Mouse (Mus musculus): ENCODE measurements around the gene Psmc3ip. TPM values are rescaled to one million over a fixed set of nuclear protein-coding genes. Genes with fewer than 3 reads are reported as not detected.

Gene Psmc3ip
- polyA plus RNA-seq, 1 experiment from 2014 or later, result 77.3 TPM

- no peaks in the 10 kb centered on the region for H3K27me3 ChIP-seq (ENCODE audit: low read depth, poor library complexity, severe bottlenecking)
- 97% methylated on average over 1 of the region's 1 CpGs for WGBS
- peaks cover 6% of the 10 kb centered on the region for H3K4me1 ChIP-seq
- no peak for DNase-seq (ENCODE audit: low spot score)
- no peak overlapping the region for H3K27ac ChIP-seq (replicated peaks)
- H3K36me3 ChIP-seq, result peaks cover 93% of the 10 kb centered on the region
- H3K9me3 ChIP-seq (replicated peaks), result no peaks in the 10 kb centered on the region
- H3K4me3 ChIP-seq, result no peak overlapping the region
Observed at GRCm38 (mm10) chr11:101053974-101054373, 41.3 kb downstream of the Psmc3ip start.

- Histone ChIP-seq H3K4me3 (no peak overlapping the region), H3K4me1 (no peaks in the 10 kb centered on the region), H3K27me3 (ENCODE audit: low read depth, poor library complexity, severe bottlenecking) (no peaks in the 10 kb centered on the region), H3K9me3 (replicated peaks) (no peaks in the 10 kb centered on the region), H3K27ac (replicated peaks) (no peak overlapping the region), H3K36me3 (peaks cover 95% of the 10 kb centered on the region)
- 95% methylated on average over 10 of the region's 10 CpGs for WGBS
- DNase-seq (ENCODE audit: low spot score), result no peak
Observed at GRCm38 (mm10) chr11:101052751-101053473, 42.3 kb downstream of the Psmc3ip start.

GRCm38 (mm10) chr11:101051617-101052016 lies 43.6 kb downstream of the Psmc3ip start:
- no peaks in the 10 kb centered on the region for H3K4me1 ChIP-seq
- 89% methylated on average over 8 of the region's 8 CpGs for WGBS
- H3K9me3 ChIP-seq (replicated peaks), result no peaks in the 10 kb centered on the region
- no peaks in the 10 kb centered on the region for H3K27me3 ChIP-seq (ENCODE audit: low read depth, poor library complexity, severe bottlenecking)
- no peak for DNase-seq (ENCODE audit: low spot score)
- H3K27ac ChIP-seq (replicated peaks), result no peak overlapping the region
- no peak overlapping the region for H3K4me3 ChIP-seq
- peaks cover 99% of the 10 kb centered on the region for H3K36me3 ChIP-seq

- no peak overlapping the region for H3K27ac ChIP-seq (replicated peaks)
- H3K4me1 ChIP-seq, result no peaks in the 10 kb centered on the region
- DNase-seq (ENCODE audit: low spot score), result no peak
- 90% methylated on average over 6 of the region's 6 CpGs for WGBS
- H3K27me3 ChIP-seq (ENCODE audit: low read depth, poor library complexity, severe bottlenecking), result no peaks in the 10 kb centered on the region
- peaks cover 99% of the 10 kb centered on the region for H3K36me3 ChIP-seq
- H3K9me3 ChIP-seq (replicated peaks), result no peaks in the 10 kb centered on the region
- no peak overlapping the region for H3K4me3 ChIP-seq
Observed at GRCm38 (mm10) chr11:101051051-101051493, 44.2 kb downstream of the Psmc3ip start.

GRCm38 (mm10) chr11:101050359-101050758 lies 44.9 kb downstream of the Psmc3ip start:
- Histone ChIP-seq H3K4me1 (no peaks in the 10 kb centered on the region), H3K4me3 (no peak overlapping the region), H3K27me3 (ENCODE audit: low read depth, poor library complexity, severe bottlenecking) (no peaks in the 10 kb centered on the region), H3K27ac (replicated peaks) (0 out of 2 replicates have a peak overlapping the region, but pooled peaks have one; percentile 28), H3K9me3 (replicated peaks) (no peaks in the 10 kb centered on the region), H3K36me3 (peaks cover 99% of the 10 kb centered on the region)
- DNase-seq (ENCODE audit: low spot score), result no peak
- 93% methylated on average over 9 of the region's 9 CpGs for WGBS

- H3K27ac ChIP-seq (replicated peaks), result no peak overlapping the region
- no peaks in the 10 kb centered on the region for H3K27me3 ChIP-seq (ENCODE audit: low read depth, poor library complexity, severe bottlenecking)
- H3K9me3 ChIP-seq (replicated peaks), result no peaks in the 10 kb centered on the region
- peaks cover 100% of the 10 kb centered on the region for H3K36me3 ChIP-seq
- no peak for DNase-seq (ENCODE audit: low spot score)
- H3K4me1 ChIP-seq, result no peaks in the 10 kb centered on the region
- H3K4me3 ChIP-seq, result no peak overlapping the region
- WGBS, result 87% methylated on average over 3 of the region's 3 CpGs
Observed at GRCm38 (mm10) chr11:101047502-101047901, 47.7 kb downstream of the Psmc3ip start.

- Histone ChIP-seq H3K36me3 (peaks cover 99% of the 10 kb centered on the region), H3K27me3 (ENCODE audit: low read depth, poor library complexity, severe bottlenecking) (no peaks in the 10 kb centered on the region), H3K4me3 (no peak overlapping the region), H3K9me3 (replicated peaks) (no peaks in the 10 kb centered on the region), H3K27ac (replicated peaks) (no peak overlapping the region), H3K4me1 (no peaks in the 10 kb centered on the region)
- WGBS, result 72% methylated on average over 9 of the region's 9 CpGs
- no peak for DNase-seq (ENCODE audit: low spot score)
Observed at GRCm38 (mm10) chr11:101046440-101046839, 48.8 kb downstream of the Psmc3ip start.

- DNase-seq (ENCODE audit: low spot score), result no peak
- H3K27me3 ChIP-seq (ENCODE audit: low read depth, poor library complexity, severe bottlenecking), result no peaks in the 10 kb centered on the region
- H3K4me3 ChIP-seq, result no peak overlapping the region
- no peaks in the 10 kb centered on the region for H3K9me3 ChIP-seq (replicated peaks)
- H3K27ac ChIP-seq (replicated peaks), result no peak overlapping the region
- peaks cover 99% of the 10 kb centered on the region for H3K36me3 ChIP-seq
- no peaks in the 10 kb centered on the region for H3K4me1 ChIP-seq
- WGBS, result 91% methylated on average over 4 of the region's 4 CpGs
Observed at GRCm38 (mm10) chr11:101045826-101046225, 49.4 kb downstream of the Psmc3ip start.

Small RNA genes within 50 kb of the gene (microRNA-seq; reads per million reads assigned to microRNA genes)
- gene Gm27626, result not detected

Other genes with a start within 250 kb of the Psmc3ip start
- 15.0 and 15.9 TPM in 2 replicates for gene Stat5b, start 244.7 kb downstream of the Psmc3ip start, polyA plus RNA-seq (2016; fragmentation: Nextera tagmentation; extraction: Ambion mirVana)
- gene Stat5a, start 236.1 kb downstream of the Psmc3ip start, polyA plus RNA-seq (2016; fragmentation: Nextera tagmentation; extraction: Ambion mirVana), result 1.7 TPM in 2 replicates
- 16.9 and 20.4 TPM in 2 replicates for gene Stat3, start 155.9 kb downstream of the Psmc3ip start, polyA plus RNA-seq (2016; fragmentation: Nextera tagmentation; extraction: Ambion mirVana)
- 16.7 and 21.8 TPM in 2 replicates for gene Cavin1, start 124.5 kb downstream of the Psmc3ip start, polyA plus RNA-seq (2016; fragmentation: Nextera tagmentation; extraction: Ambion mirVana)
- 33.9 and 43.9 TPM in 2 replicates for gene Atp6v0a1, start 86.0 kb downstream of the Psmc3ip start, polyA plus RNA-seq (2016; fragmentation: Nextera tagmentation; extraction: Ambion mirVana)
- gene Naglu, start 25.4 kb downstream of the Psmc3ip start, polyA plus RNA-seq (2016; fragmentation: Nextera tagmentation; extraction: Ambion mirVana), result 10.0 and 11.6 TPM in 2 replicates
- gene Hsd17b1, start 17.0 kb downstream of the Psmc3ip start, polyA plus RNA-seq (2016; fragmentation: Nextera tagmentation; extraction: Ambion mirVana), result 0.12 TPM in 1 of 2 replicates, not detected in the other
- gene Coasy, start 12.9 kb downstream of the Psmc3ip start, polyA plus RNA-seq (2016; fragmentation: Nextera tagmentation; extraction: Ambion mirVana), result 57.5 TPM in 2 replicates
- 42.7 and 49.1 TPM in 2 replicates for gene Mlx, start 8.2 kb downstream of the Psmc3ip start, polyA plus RNA-seq (2016; fragmentation: Nextera tagmentation; extraction: Ambion mirVana)
- gene Retreg3, start 24.5 kb upstream of the Psmc3ip start, polyA plus RNA-seq (2016; fragmentation: Nextera tagmentation; extraction: Ambion mirVana), result 16.4 and 20.2 TPM in 2 replicates
- 131 and 135 TPM in 2 replicates for gene Tubg1, start 24.5 kb upstream of the Psmc3ip start, polyA plus RNA-seq (2016; fragmentation: Nextera tagmentation; extraction: Ambion mirVana)
- 2.1 and 3.9 TPM in 2 replicates for gene Tubg2, start 60.5 kb upstream of the Psmc3ip start, polyA plus RNA-seq (2016; fragmentation: Nextera tagmentation; extraction: Ambion mirVana)
- gene Cntnap1, start 75.1 kb upstream of the Psmc3ip start, polyA plus RNA-seq (2016; fragmentation: Nextera tagmentation; extraction: Ambion mirVana), result 0.28 and 0.43 TPM in 2 replicates
- gene Plekhh3, start 75.9 kb upstream of the Psmc3ip start, polyA plus RNA-seq (2016; fragmentation: Nextera tagmentation; extraction: Ambion mirVana), result 4.5 and 5.6 TPM in 2 replicates
- gene Ccr10, start 80.0 kb upstream of the Psmc3ip start, polyA plus RNA-seq (2016; fragmentation: Nextera tagmentation; extraction: Ambion mirVana), result 0.17 and 0.20 TPM in 2 replicates
- gene Ezh1, start 131.0 kb upstream of the Psmc3ip start, polyA plus RNA-seq (2016; fragmentation: Nextera tagmentation; extraction: Ambion mirVana), result 11.1 and 11.2 TPM in 2 replicates
- 64.7 and 71.5 TPM in 2 replicates for gene Ramp2, start 150.6 kb upstream of the Psmc3ip start, polyA plus RNA-seq (2016; fragmentation: Nextera tagmentation; extraction: Ambion mirVana)
- gene Vps25, start 158.3 kb upstream of the Psmc3ip start, polyA plus RNA-seq (2016; fragmentation: Nextera tagmentation; extraction: Ambion mirVana), result 137 and 143 TPM in 2 replicates
- gene Wnk4, start 165.1 kb upstream of the Psmc3ip start, polyA plus RNA-seq (2016; fragmentation: Nextera tagmentation; extraction: Ambion mirVana), result 5.4 and 8.0 TPM in 2 replicates
- 1.6 and 1.8 TPM in 2 replicates for gene Cntd1, start 183.6 kb upstream of the Psmc3ip start, polyA plus RNA-seq (2016; fragmentation: Nextera tagmentation; extraction: Ambion mirVana)
- 223 and 228 TPM in 2 replicates for gene Coa3, start 183.7 kb upstream of the Psmc3ip start, polyA plus RNA-seq (2016; fragmentation: Nextera tagmentation; extraction: Ambion mirVana)
- 152 and 162 TPM in 2 replicates for gene Becn1, start 206.8 kb upstream of the Psmc3ip start, polyA plus RNA-seq (2016; fragmentation: Nextera tagmentation; extraction: Ambion mirVana)
- 181 and 194 TPM in 2 replicates for gene Psme3, start 220.8 kb upstream of the Psmc3ip start, polyA plus RNA-seq (2016; fragmentation: Nextera tagmentation; extraction: Ambion mirVana)
- 1.6 and 2.5 TPM in 2 replicates for gene Aoc2, start 229.6 kb upstream of the Psmc3ip start, polyA plus RNA-seq (2016; fragmentation: Nextera tagmentation; extraction: Ambion mirVana)
- gene Aoc3, start 235.2 kb upstream of the Psmc3ip start, polyA plus RNA-seq (2016; fragmentation: Nextera tagmentation; extraction: Ambion mirVana), result 0.04 TPM in 1 of 2 replicates, not detected in the other

All from midbrain, embryonic 10.5 days (tissue).